Mouse (Mus musculus) kidney, adult 2 months (tissue): Measurements from ENCODE around the gene Lrba.

ENCODE experiments used
- CTCF ChIP-seq: fragments of 200-500 bp; conservative IDR thresholded peaks from 2 replicates; pipeline ENCODE4 v1.5.1; 2011; ENCODE audit warnings: low read depth, mild to moderate bottlenecking, control low read depth, low read length, moderate library complexity, mixed read lengths; ENCODE audit not compliant: insufficient read depth, insufficient read length
- POLR2A ChIP-seq: fragments of 200-500 bp; IDR thresholded peaks from one replicate; pipeline ENCODE4 v1.6.1; 2011; ENCODE audit warnings: low read depth, low read length, control low read depth

- TF ChIP-seq CTCF = no peak
- no peak for TF ChIP-seq POLR2A
Measured at GRCm38 (mm10) chr3:86206556-86206955, 17.9 kb upstream of the Lrba start.
